Mouse (Mus musculus): ENCODE data around the gene Ehd3. TPM values are rescaled to one million over a fixed set of nuclear protein-coding genes. Genes with fewer than 3 reads are reported as not detected.

The Ehd3 gene
- 50.1 and 56.6 TPM in 2 replicates for polyA plus RNA-seq (2012; rRNA removed)

- H3K4me1 ChIP-seq (ENCODE audit: control insufficient read depth, insufficient read depth, low read length), result peaks cover 8% of the 10 kb centered on the region
- peak within 1 kb of the TSS; percentile 95 for H3K4me3 ChIP-seq (ENCODE audit: insufficient read depth, low read length)
- peak within 1 kb of the TSS; percentile 52 for H3K27ac ChIP-seq (ENCODE audit: insufficient read depth, low read length)
- no peak for TF ChIP-seq POLR2A (IDR thresholded peaks at IDR 0.05; ENCODE audit: extremely low read depth, insufficient read depth, low read length)
- TF ChIP-seq CTCF (IDR thresholded peaks at IDR 0.05; ENCODE audit: extremely low read depth, insufficient read depth, low read length), result no peak
Observed at GRCm38 (mm10) chr17:73803521-73804184, at the start of gene Ehd3. Ehd3 (plus strand) TSS chr17:73804134.

- no peak overlapping the region for H3K27ac ChIP-seq (ENCODE audit: insufficient read depth, low read length)
- no peaks in the 10 kb centered on the region for H3K4me1 ChIP-seq (ENCODE audit: control insufficient read depth, insufficient read depth, low read length)
- TF ChIP-seq CTCF (IDR thresholded peaks at IDR 0.05; ENCODE audit: extremely low read depth, insufficient read depth, low read length) (no peak), POLR2A (IDR thresholded peaks at IDR 0.05; ENCODE audit: extremely low read depth, insufficient read depth, low read length) (no peak)
- no peak overlapping the region for H3K4me3 ChIP-seq (ENCODE audit: insufficient read depth, low read length)
Observed at GRCm38 (mm10) chr17:73770964-73771363, 33.0 kb upstream of the Ehd3 start.

- no peak overlapping the region for H3K27ac ChIP-seq (ENCODE audit: insufficient read depth, low read length)
- H3K4me3 ChIP-seq (ENCODE audit: insufficient read depth, low read length), result no peak overlapping the region
- no peak for TF ChIP-seq CTCF (IDR thresholded peaks at IDR 0.05; ENCODE audit: extremely low read depth, insufficient read depth, low read length)
- TF ChIP-seq POLR2A (IDR thresholded peaks at IDR 0.05; ENCODE audit: extremely low read depth, insufficient read depth, low read length), result no peak
- H3K4me1 ChIP-seq (ENCODE audit: control insufficient read depth, insufficient read depth, low read length), result no peaks in the 10 kb centered on the region
Observed at GRCm38 (mm10) chr17:73786642-73787311, 17.2 kb upstream of the Ehd3 start.

- H3K4me1 ChIP-seq (ENCODE audit: control insufficient read depth, insufficient read depth, low read length), result no peaks in the 10 kb centered on the region
- H3K4me3 ChIP-seq (ENCODE audit: insufficient read depth, low read length), result no peak overlapping the region
- TF ChIP-seq CTCF (IDR thresholded peaks at IDR 0.05; ENCODE audit: extremely low read depth, insufficient read depth, low read length) (no peak), POLR2A (IDR thresholded peaks at IDR 0.05; ENCODE audit: extremely low read depth, insufficient read depth, low read length) (no peak)
- H3K27ac ChIP-seq (ENCODE audit: insufficient read depth, low read length), result no peak overlapping the region
Observed at GRCm38 (mm10) chr17:73790284-73791020, 13.5 kb upstream of the Ehd3 start.

GRCm38 (mm10) chr17:73796789-73797188 is 7.1 kb upstream of the Ehd3 start:
- Histone ChIP-seq H3K27ac (ENCODE audit: insufficient read depth, low read length) (no peak overlapping the region), H3K4me3 (ENCODE audit: insufficient read depth, low read length) (no peak overlapping the region), H3K4me1 (ENCODE audit: control insufficient read depth, insufficient read depth, low read length) (no peaks in the 10 kb centered on the region)
- no peak for TF ChIP-seq CTCF (IDR thresholded peaks at IDR 0.05; ENCODE audit: extremely low read depth, insufficient read depth, low read length)
- TF ChIP-seq POLR2A (IDR thresholded peaks at IDR 0.05; ENCODE audit: extremely low read depth, insufficient read depth, low read length), result no peak

- Histone ChIP-seq H3K27ac (ENCODE audit: insufficient read depth, low read length) (no peak overlapping the region), H3K4me3 (ENCODE audit: insufficient read depth, low read length) (no peak overlapping the region), H3K4me1 (ENCODE audit: control insufficient read depth, insufficient read depth, low read length) (no peaks in the 10 kb centered on the region)
- TF ChIP-seq CTCF (IDR thresholded peaks at IDR 0.05; ENCODE audit: extremely low read depth, insufficient read depth, low read length) (no peak), POLR2A (IDR thresholded peaks at IDR 0.05; ENCODE audit: extremely low read depth, insufficient read depth, low read length) (no peak)
Observed at GRCm38 (mm10) chr17:73797706-73798105, 6.2 kb upstream of the Ehd3 start.

- peak overlapping the region; percentile 95 for H3K4me3 ChIP-seq (ENCODE audit: insufficient read depth, low read length)
- peak; percentile 84 for TF ChIP-seq POLR2A (IDR thresholded peaks at IDR 0.05; ENCODE audit: extremely low read depth, insufficient read depth, low read length)
- peak; percentile 52 for TF ChIP-seq CTCF (IDR thresholded peaks at IDR 0.05; ENCODE audit: extremely low read depth, insufficient read depth, low read length)
- H3K4me1 ChIP-seq (ENCODE audit: control insufficient read depth, insufficient read depth, low read length), result peaks cover 12% of the 10 kb centered on the region
- H3K27ac ChIP-seq (ENCODE audit: insufficient read depth, low read length), result peak overlapping the region; percentile 52
Observed at GRCm38 (mm10) chr17:73804592-73805271, 798 bp downstream of the Ehd3 start.

GRCm38 (mm10) chr17:73806331-73806730 is 2.4 kb downstream of the Ehd3 start:
- Histone ChIP-seq H3K4me3 (ENCODE audit: insufficient read depth, low read length) (peak overlapping the region; percentile 95), H3K4me1 (ENCODE audit: control insufficient read depth, insufficient read depth, low read length) (peaks cover 20% of the 10 kb centered on the region), H3K27ac (ENCODE audit: insufficient read depth, low read length) (no peak overlapping the region)
- TF ChIP-seq CTCF (IDR thresholded peaks at IDR 0.05; ENCODE audit: extremely low read depth, insufficient read depth, low read length) (no peak), POLR2A (IDR thresholded peaks at IDR 0.05; ENCODE audit: extremely low read depth, insufficient read depth, low read length) (no peak)

GRCm38 (mm10) chr17:73807211-73807610 is 3.3 kb downstream of the Ehd3 start:
- Histone ChIP-seq H3K4me1 (ENCODE audit: control insufficient read depth, insufficient read depth, low read length) (peaks cover 20% of the 10 kb centered on the region), H3K4me3 (ENCODE audit: insufficient read depth, low read length) (no peak overlapping the region; the same call in 1 of the 2 replicates), H3K27ac (ENCODE audit: insufficient read depth, low read length) (no peak overlapping the region)
- TF ChIP-seq CTCF (IDR thresholded peaks at IDR 0.05; ENCODE audit: extremely low read depth, insufficient read depth, low read length), result no peak
- no peak for TF ChIP-seq POLR2A (IDR thresholded peaks at IDR 0.05; ENCODE audit: extremely low read depth, insufficient read depth, low read length)

Data from cortical plate, adult 2 months (tissue).